Mouse (Mus musculus) T-helper 1 cell (primary cell): ENCODE results near the gene N4bp2l2.

Source experiments
- in situ Hi-C: fragments of 300-600 bp; cut with MboI, MseI; formaldehyde crosslinking; loops from one replicate; pipeline ENCODE4 v1.15.1; 2025; ENCODE audit warnings: high pct_unique_total_duplicates

Gene N4bp2l2

DNA sequence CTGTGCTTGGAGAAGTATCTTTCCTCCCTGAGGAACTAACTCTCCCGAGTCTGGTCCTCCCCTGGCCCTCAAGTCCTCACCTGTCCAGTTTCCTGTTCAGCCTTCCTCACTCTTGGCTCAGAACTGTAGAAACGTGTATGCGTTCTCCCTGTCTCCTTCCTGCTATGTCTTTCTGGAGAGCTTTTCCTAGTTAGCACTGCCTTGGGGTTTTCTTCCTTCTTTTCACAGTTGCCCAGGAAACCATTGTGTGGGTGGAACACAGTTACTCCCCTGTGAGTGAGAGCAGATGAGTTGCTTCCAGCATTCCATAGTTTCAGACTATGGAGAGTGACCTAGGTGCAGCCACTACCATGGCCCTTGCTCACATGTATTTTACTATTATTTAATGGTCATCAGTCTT is 99.8 kb downstream of the N4bp2l2 start:
- in situ Hi-C loops, result no loop called here

DNA sequence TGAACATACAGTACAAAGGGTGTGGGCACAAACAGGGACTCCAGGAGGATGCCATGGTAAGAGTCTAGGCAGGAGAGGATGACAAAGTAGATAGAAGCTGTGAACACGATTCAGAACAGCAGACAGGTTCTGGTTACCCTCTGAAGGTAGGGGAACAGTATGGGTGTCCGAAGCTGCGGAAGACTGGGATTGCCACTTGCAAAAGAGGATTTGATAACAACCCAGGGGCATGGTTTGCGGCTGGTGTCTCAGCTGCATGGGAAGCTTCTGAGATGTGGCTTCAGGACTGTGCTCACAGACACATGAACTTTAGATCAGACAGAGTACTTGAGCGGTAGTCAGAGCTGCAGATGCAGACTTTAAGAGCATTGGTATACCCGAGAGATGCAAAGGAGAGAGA is 101.6 kb downstream of the N4bp2l2 start:
- in situ Hi-C loops, result no loop called here

DNA sequence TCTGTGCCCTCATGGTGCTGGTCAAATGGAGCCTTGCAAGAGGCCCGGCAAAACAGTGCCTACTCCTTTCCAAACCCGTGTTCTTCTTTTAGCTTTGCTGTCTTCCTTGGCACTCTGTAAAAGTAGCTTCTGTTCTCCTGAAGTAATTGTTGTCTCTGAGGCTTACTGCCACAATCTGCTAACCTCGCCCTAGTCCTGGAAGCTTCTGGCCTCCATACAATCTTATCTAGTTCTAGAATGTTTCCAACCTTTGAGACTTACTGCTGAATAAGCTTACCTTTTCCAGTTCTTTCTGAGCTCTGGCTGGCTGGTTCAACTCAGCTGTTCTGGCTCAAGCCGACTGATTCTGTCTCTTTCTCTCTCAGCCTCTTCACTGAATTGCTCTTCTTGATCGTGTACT is 104.2 kb downstream of the N4bp2l2 start:
- in situ Hi-C loops, result no loop called here

DNA sequence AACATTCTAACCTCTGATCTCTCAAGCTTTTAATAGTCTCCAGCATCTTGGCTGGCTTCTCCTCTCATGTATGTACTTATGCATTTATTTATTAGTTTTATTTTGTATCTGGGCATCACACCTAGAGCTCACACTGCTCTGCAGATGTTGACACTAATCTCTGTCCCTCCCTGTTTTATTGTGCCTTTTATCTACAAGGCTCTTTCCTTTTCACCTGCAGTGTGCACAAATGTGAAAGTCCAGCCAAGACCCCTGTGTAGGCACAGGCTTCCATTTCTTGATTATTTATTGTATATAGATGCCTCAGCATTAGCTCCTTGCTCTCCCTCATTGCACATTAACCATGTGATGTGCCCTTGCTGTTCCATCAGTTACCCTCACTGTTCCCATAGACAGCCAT is 104.6 kb downstream of the N4bp2l2 start:
- in situ Hi-C loops, result no loop called here

DNA sequence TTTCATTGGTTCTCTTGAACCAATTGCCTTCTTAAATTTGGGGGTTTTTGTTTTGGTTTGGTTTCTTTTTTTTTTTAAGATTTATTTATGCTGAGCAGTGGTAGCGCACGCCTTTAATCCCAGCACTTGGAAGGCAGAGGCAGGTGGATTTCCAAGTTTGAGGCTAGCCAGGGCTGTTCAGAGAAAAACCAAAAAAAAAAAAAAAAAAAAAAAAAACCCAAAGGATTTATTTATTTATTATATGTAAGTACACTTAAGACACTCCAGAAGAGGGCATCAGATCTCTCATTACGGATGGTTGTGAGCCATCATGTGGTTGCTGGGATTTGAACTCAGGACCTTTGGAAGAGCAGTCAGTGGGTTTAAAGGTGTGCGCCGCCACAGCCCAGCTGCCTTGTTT is 105.1 kb downstream of the N4bp2l2 start:
- in situ Hi-C loops, result no loop called here

DNA sequence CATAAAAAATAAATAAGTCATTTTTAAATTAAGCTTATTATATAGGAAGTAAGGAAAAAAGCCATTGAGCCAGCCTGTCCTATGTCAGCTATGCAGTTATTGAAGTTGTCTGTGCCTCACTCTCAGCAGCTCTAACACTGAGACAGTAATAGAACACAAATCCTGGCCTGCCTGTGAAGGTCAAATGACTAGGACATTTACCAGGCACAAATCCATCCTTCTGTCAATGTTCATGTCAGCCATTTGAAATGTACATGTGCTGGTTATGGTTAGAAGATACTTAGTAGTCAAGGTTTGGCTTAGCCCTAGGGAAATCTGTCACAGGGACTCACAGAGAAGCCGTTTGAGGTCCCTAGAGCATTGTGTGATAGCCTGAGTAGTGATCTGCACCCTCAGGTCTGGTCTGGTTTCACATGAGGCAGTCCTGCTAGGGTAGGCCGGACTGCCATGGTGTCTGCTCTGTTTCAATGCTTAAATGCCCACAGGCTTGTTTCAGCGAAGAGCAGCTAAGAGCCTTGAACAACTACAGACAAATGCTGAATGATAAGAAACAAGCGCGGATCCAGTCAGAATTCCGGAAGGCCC is 106.4 kb downstream of the N4bp2l2 start:
- in situ Hi-C loops, result no loop called here
